In genomic region chr19:43087216-43087615, GRCm38 (mm10) we compare ENCODE assay signal across 30 mouse cellular contexts.
"Had no signal": no experiment of that assay in that cellular context is flagged by ENCODE, and none has a peak within 500 bp of the region (broad histone marks: within the 10 kb centered on the region; RNA-seq: fewer than 3 reads in every experiment).

No protein-coding gene starts in this region.

- H3K36me3 ChIP-seq: limb, embryonic 10.5 days; limb, embryonic 12.5 days; limb, embryonic 13.5 days; limb, embryonic 15.5 days; liver, embryonic 12.5 days; liver, embryonic 13.5 days; liver, embryonic 15.5 days; midbrain, embryonic 10.5 days; midbrain, embryonic 12.5 days; midbrain, embryonic 13.5 days; midbrain, embryonic 15.5 days; neural tube, embryonic 12.5 days had no signal

- ATAC-seq: liver, embryonic 12.5 days; liver, postnatal 0 days; lung, postnatal 0 days; midbrain, embryonic 13.5 days; midbrain, embryonic 15.5 days; midbrain, embryonic 16.5 days had no signal

- H3K4me1 ChIP-seq: limb, embryonic 10.5 days; limb, embryonic 12.5 days; limb, embryonic 13.5 days; limb, embryonic 15.5 days; liver, embryonic 12.5 days; liver, embryonic 13.5 days; liver, embryonic 15.5 days; midbrain, embryonic 10.5 days; midbrain, embryonic 12.5 days; midbrain, embryonic 13.5 days; midbrain, embryonic 15.5 days; neural tube, embryonic 12.5 days had no signal

- H3K27me3 ChIP-seq: limb, embryonic 12.5 days; limb, embryonic 13.5 days; limb, embryonic 15.5 days; liver, embryonic 12.5 days; liver, embryonic 13.5 days; liver, embryonic 15.5 days; megakaryocyte, embryonic 14.5 days; midbrain, embryonic 12.5 days; midbrain, embryonic 13.5 days; midbrain, embryonic 15.5 days; neural tube, embryonic 12.5 days had no signal

- H3K9me3 ChIP-seq: limb, embryonic 10.5 days; limb, embryonic 12.5 days; limb, embryonic 13.5 days; limb, embryonic 15.5 days; liver, embryonic 12.5 days; liver, embryonic 13.5 days; liver, embryonic 15.5 days; megakaryocyte, embryonic 14.5 days; midbrain, embryonic 10.5 days; midbrain, embryonic 12.5 days; midbrain, embryonic 13.5 days; midbrain, embryonic 15.5 days; neural tube, embryonic 12.5 days had no signal

- H3K9ac ChIP-seq: limb, embryonic 12.5 days; limb, embryonic 13.5 days; limb, embryonic 15.5 days; liver, embryonic 12.5 days; liver, embryonic 13.5 days; liver, embryonic 14.5 days; liver, embryonic 15.5 days; liver, postnatal 0 days; midbrain, embryonic 12.5 days; midbrain, embryonic 13.5 days; midbrain, embryonic 15.5 days; neural tube, embryonic 12.5 days had no signal

- H3K27ac ChIP-seq: left cerebral cortex, adult 2 months; limb, embryonic 10.5 days; limb, embryonic 12.5 days; limb, embryonic 13.5 days; limb, embryonic 15.5 days; liver, embryonic 12.5 days; liver, embryonic 13.5 days; liver, embryonic 14.5 days; liver, embryonic 15.5 days; macrophage; midbrain, embryonic 10.5 days; midbrain, embryonic 12.5 days; midbrain, embryonic 13.5 days; midbrain, embryonic 15.5 days; neural tube, embryonic 12.5 days had no signal

- H3K4me3 ChIP-seq: left cerebral cortex, adult 2 months; limb, embryonic 10.5 days; limb, embryonic 12.5 days; limb, embryonic 13.5 days; limb, embryonic 15.5 days; liver, embryonic 12.5 days; liver, embryonic 13.5 days; liver, embryonic 15.5 days; megakaryocyte, embryonic 14.5 days; midbrain, embryonic 10.5 days; midbrain, embryonic 12.5 days; midbrain, embryonic 13.5 days; midbrain, embryonic 15.5 days; myocyte; neural tube, embryonic 12.5 days had no signal

- DNase-seq: left cerebral cortex, postnatal 4 days; liver; liver, embryonic 13.5 days; liver, postnatal 0 days; lung, adult 18-20 months; lung, adult 2 months; lung, postnatal 14 days; lung, postnatal 36 days; lung, postnatal 4 days; midbrain, embryonic 14.5 days had no signal

- H3K4me2 ChIP-seq: limb, embryonic 12.5 days; limb, embryonic 13.5 days; limb, embryonic 15.5 days; liver, embryonic 11.5 days; liver, embryonic 12.5 days; liver, embryonic 13.5 days; liver, embryonic 15.5 days; midbrain, embryonic 11.5 days; midbrain, embryonic 12.5 days; midbrain, embryonic 13.5 days; midbrain, embryonic 15.5 days; neural tube, embryonic 12.5 days had no signal
